Mouse (Mus musculus): ENCODE data around the gene Ikbke. TPM values are rescaled to one million over a fixed set of nuclear protein-coding genes. Genes with fewer than 3 reads are reported as not detected.

Gene Ikbke
- total and polyA plus RNA-seq, 2 experiments from 2014 or later, result 1.2 to 1.5 TPM

- H3K36me3 ChIP-seq (ENCODE audit: insufficient read depth, low read length), result peaks cover 5% of the 10 kb centered on the region
- no peaks in the 10 kb centered on the region for H3K9me3 ChIP-seq (ENCODE audit: low read length)
- 82% methylated on average over 4 of the region's 4 CpGs for WGBS
- no peak overlapping the region for H3K27ac ChIP-seq
- no peak overlapping the region for H3K4me3 ChIP-seq (ENCODE audit: low read length)
- no peak for DNase-seq (ENCODE audit: low spot score)
- no peak for ATAC-seq
- H3K4me2 ChIP-seq (ENCODE audit: low read depth, low read length), result no peak overlapping the region
- no peaks in the 10 kb centered on the region for H3K27me3 ChIP-seq (ENCODE audit: insufficient read depth, low read length)
- no peak for TF ChIP-seq CTCF (IDR thresholded peaks at IDR 0.05; ENCODE audit: low read depth)
- no peaks in the 10 kb centered on the region for H3K4me1 ChIP-seq (ENCODE audit: insufficient read depth, low read length)
- no peak overlapping the region for H3K9ac ChIP-seq (replicated peaks; ENCODE audit: low read length)
Measured at GRCm38 (mm10) chr1:131284616-131285015, 5.2 kb upstream of the Ikbke start.

GRCm38 (mm10) chr1:131284167-131284566 is 4.8 kb upstream of the Ikbke start:
- 38% methylated on average over 1 of the region's 1 CpGs for WGBS
- Histone ChIP-seq H3K9ac (replicated peaks; ENCODE audit: low read length) (no peak overlapping the region), H3K27ac (no peak overlapping the region)

GRCm38 (mm10) chr1:131281731-131282130 is 2.3 kb upstream of the Ikbke start:
- Histone ChIP-seq H3K4me2 (ENCODE audit: low read depth, low read length) (no peak overlapping the region), H3K4me3 (ENCODE audit: low read length) (no peak overlapping the region), H3K9ac (replicated peaks; ENCODE audit: low read length) (no peak overlapping the region), H3K27ac (no peak overlapping the region), H3K4me1 (ENCODE audit: insufficient read depth, low read length) (no peaks in the 10 kb centered on the region), H3K36me3 (ENCODE audit: insufficient read depth, low read length) (no peaks in the 10 kb centered on the region; the same call in 1 of the 2 replicates), H3K27me3 (ENCODE audit: insufficient read depth, low read length) (no peaks in the 10 kb centered on the region), H3K9me3 (ENCODE audit: low read length) (no peaks in the 10 kb centered on the region)
- WGBS, result 46% methylated on average over 4 of the region's 4 CpGs
- no peak for TF ChIP-seq CTCF (IDR thresholded peaks at IDR 0.05; ENCODE audit: low read depth)
- DNase-seq (ENCODE audit: low spot score), result no peak
- peak; percentile 3; the same call in 1 of the 2 replicates for ATAC-seq

More at GRCm38 (mm10) chr1:131284167-131284566, 4.8 kb upstream of the Ikbke start:
- Histone ChIP-seq H3K4me3 (ENCODE audit: low read length) (no peak overlapping the region), H3K4me1 (ENCODE audit: insufficient read depth, low read length) (no peaks in the 10 kb centered on the region), H3K4me2 (ENCODE audit: low read depth, low read length) (no peak overlapping the region), H3K9me3 (ENCODE audit: low read length) (no peaks in the 10 kb centered on the region), H3K27me3 (ENCODE audit: insufficient read depth, low read length) (no peaks in the 10 kb centered on the region), H3K36me3 (ENCODE audit: insufficient read depth, low read length) (peaks cover under 1% of the 10 kb centered on the region)
- DNase-seq (ENCODE audit: low spot score) (peak; percentile 41), ATAC-seq (peak; percentile 50)
- peak; percentile 43 for TF ChIP-seq CTCF (IDR thresholded peaks at IDR 0.05; ENCODE audit: low read depth)

- no peak for ATAC-seq
Measured at GRCm38 (mm10) chr1:131280280-131280679, 874 bp upstream of the Ikbke start.

GRCm38 (mm10) chr1:131278606-131279455 is 575 bp downstream of the Ikbke start:
- WGBS, result 49% methylated on average over 8 of the region's 8 CpGs
- H3K36me3 ChIP-seq (ENCODE audit: insufficient read depth, low read length), result no peaks in the 10 kb centered on the region
- H3K27ac ChIP-seq, result no peak overlapping the region
- H3K9ac ChIP-seq (replicated peaks; ENCODE audit: low read length), result no peak overlapping the region
- H3K4me1 ChIP-seq (ENCODE audit: insufficient read depth, low read length), result no peaks in the 10 kb centered on the region
- H3K27me3 ChIP-seq (ENCODE audit: insufficient read depth, low read length), result no peaks in the 10 kb centered on the region
- peak overlapping the region; percentile 16; the same call in 1 of the 2 replicates for H3K4me2 ChIP-seq (ENCODE audit: low read depth, low read length)
- H3K9me3 ChIP-seq (ENCODE audit: low read length), result no peaks in the 10 kb centered on the region
- no peak overlapping the region; the same call in 1 of the 2 replicates for H3K4me3 ChIP-seq (ENCODE audit: low read length)
- DNase-seq (ENCODE audit: low spot score) (no peak), ATAC-seq (no peak)
- no peak for TF ChIP-seq CTCF (IDR thresholded peaks at IDR 0.05; ENCODE audit: low read depth)

More at GRCm38 (mm10) chr1:131280280-131280679, 874 bp upstream of the Ikbke start:
- Histone ChIP-seq H3K9me3 (ENCODE audit: low read length) (no peaks in the 10 kb centered on the region), H3K4me2 (ENCODE audit: low read depth, low read length) (no peak overlapping the region), H3K9ac (replicated peaks; ENCODE audit: low read length) (no peak overlapping the region), H3K27me3 (ENCODE audit: insufficient read depth, low read length) (no peaks in the 10 kb centered on the region), H3K27ac (no peak overlapping the region), H3K4me1 (ENCODE audit: insufficient read depth, low read length) (no peaks in the 10 kb centered on the region), H3K36me3 (ENCODE audit: insufficient read depth, low read length) (no peaks in the 10 kb centered on the region), H3K4me3 (ENCODE audit: low read length) (no peak overlapping the region)
- TF ChIP-seq CTCF (IDR thresholded peaks at IDR 0.05; ENCODE audit: low read depth), result peak; percentile 28
- 69% methylated on average over 3 of the region's 3 CpGs for WGBS
- no peak for DNase-seq (ENCODE audit: low spot score)

GRCm38 (mm10) chr1:131276831-131277230 is 2.6 kb downstream of the Ikbke start:
- Histone ChIP-seq H3K27me3 (ENCODE audit: insufficient read depth, low read length) (no peaks in the 10 kb centered on the region), H3K4me1 (ENCODE audit: insufficient read depth, low read length) (no peaks in the 10 kb centered on the region), H3K9me3 (ENCODE audit: low read length) (no peaks in the 10 kb centered on the region), H3K9ac (replicated peaks; ENCODE audit: low read length) (no peak overlapping the region), H3K4me2 (ENCODE audit: low read depth, low read length) (no peak overlapping the region), H3K4me3 (ENCODE audit: low read length) (no peak overlapping the region), H3K36me3 (ENCODE audit: insufficient read depth, low read length) (no peaks in the 10 kb centered on the region), H3K27ac (no peak overlapping the region)
- ATAC-seq, result no peak
- TF ChIP-seq CTCF (IDR thresholded peaks at IDR 0.05; ENCODE audit: low read depth), result no peak
- DNase-seq (ENCODE audit: low spot score), result no peak

GRCm38 (mm10) chr1:131275577-131275976 is 3.8 kb downstream of the Ikbke start:
- Histone ChIP-seq H3K4me3 (ENCODE audit: low read length) (no peak overlapping the region), H3K4me2 (ENCODE audit: low read depth, low read length) (no peak overlapping the region), H3K9me3 (ENCODE audit: low read length) (no peaks in the 10 kb centered on the region), H3K36me3 (ENCODE audit: insufficient read depth, low read length) (no peaks in the 10 kb centered on the region), H3K9ac (replicated peaks; ENCODE audit: low read length) (no peak overlapping the region), H3K4me1 (ENCODE audit: insufficient read depth, low read length) (no peaks in the 10 kb centered on the region), H3K27ac (no peak overlapping the region), H3K27me3 (ENCODE audit: insufficient read depth, low read length) (no peaks in the 10 kb centered on the region)
- TF ChIP-seq CTCF (IDR thresholded peaks at IDR 0.05; ENCODE audit: low read depth), result no peak
- ATAC-seq (no peak), DNase-seq (ENCODE audit: low spot score) (no peak)
- 79% methylated on average over 14 of the region's 14 CpGs for WGBS
